ENCODE assay signal across 30 mouse cellular contexts in genomic region chr11:5493869-5494268, GRCm38 (mm10). TPM values are rescaled to one million over a fixed set of nuclear protein-coding genes. Genes with fewer than 3 reads are reported as not detected.
DNase-seq lines count a peak whose midpoint lies in the region; ATAC-seq lines count a peak whose summit lies in the region.
"Had no signal": no experiment of that assay in that cellular context is flagged by ENCODE, and none has a peak within 500 bp of the region (broad histone marks: within the 10 kb centered on the region; RNA-seq: fewer than 3 reads in every experiment).

No protein-coding gene starts in this region.

- H3K27me3 ChIP-seq in hindbrain, embryonic 11.5 days (ENCODE audit: control insufficient read depth, insufficient read depth, low read length): no peaks in the 10 kb centered on the region
- no peaks in the 10 kb centered on the region for H3K27me3 ChIP-seq in hindbrain, embryonic 12.5 days
- H3K27me3 ChIP-seq in limb, embryonic 10.5 days (ENCODE audit: low read depth, poor library complexity, severe bottlenecking): no peaks in the 10 kb centered on the region
- H3K27me3 ChIP-seq: heart, embryonic 13.5 days; limb, embryonic 15.5 days; liver, embryonic 13.5 days; megakaryocyte, embryonic 14.5 days had no signal

- no peak overlapping the region for H3K27ac ChIP-seq in hindbrain, embryonic 11.5 days (ENCODE audit: low read depth, low read length)
- no peak overlapping the region for H3K27ac ChIP-seq in hindbrain, embryonic 12.5 days
- no peak overlapping the region for H3K27ac ChIP-seq in limb, embryonic 10.5 days
- H3K27ac ChIP-seq: gastrocnemius, adult 2 months; heart, embryonic 13.5 days; hindbrain, embryonic 14.5 days; layer of hippocampus, adult 2 months; limb, embryonic 15.5 days; liver, embryonic 13.5 days had no signal

- 49% methylated on average over 2 of the region's 2 CpGs for whole genome bisulfite sequencing in hindbrain, embryonic 11.5 days
- 44% methylated on average over 2 of the region's 2 CpGs for WGBS in hindbrain, embryonic 12.5 days
- WGBS in limb, embryonic 10.5 days: 24% methylated on average over 2 of the region's 2 CpGs

- no peaks in the 10 kb centered on the region for H3K36me3 ChIP-seq in hindbrain, embryonic 11.5 days (ENCODE audit: control insufficient read depth, insufficient read depth, low read length)
- H3K36me3 ChIP-seq in hindbrain, embryonic 12.5 days: no peaks in the 10 kb centered on the region
- H3K36me3 ChIP-seq in limb, embryonic 10.5 days: no peaks in the 10 kb centered on the region
- H3K36me3 ChIP-seq: heart, embryonic 13.5 days; limb, embryonic 15.5 days; liver, embryonic 13.5 days had no signal

- ATAC-seq in hindbrain, embryonic 11.5 days (ENCODE audit: low FRiP score): no peak
- no peak for ATAC-seq in hindbrain, embryonic 12.5 days (ENCODE audit: low FRiP score)
- ATAC-seq in erythroid progenitor cell, adult 5-6 weeks (replicated peaks; ENCODE audit: low FRiP score, poor library complexity, severe bottlenecking): no peak
- ATAC-seq: forebrain, embryonic 14.5 days; inflammation-experienced regulatory T-cells, adult 6 months; lung, postnatal 0 days had no signal

- H3K4me3 ChIP-seq in hindbrain, embryonic 11.5 days (ENCODE audit: low read depth, low read length): no peak overlapping the region
- H3K4me3 ChIP-seq in hindbrain, embryonic 12.5 days: no peak overlapping the region
- no peak overlapping the region for H3K4me3 ChIP-seq in limb, embryonic 10.5 days
- H3K4me3 ChIP-seq: gastrocnemius, adult 2 months; heart, embryonic 13.5 days; layer of hippocampus, adult 2 months; limb, embryonic 15.5 days; liver, embryonic 13.5 days; megakaryocyte, embryonic 14.5 days had no signal

- H3K9ac ChIP-seq in hindbrain, embryonic 11.5 days (ENCODE audit: low read depth, low read length): no peak overlapping the region
- no peak overlapping the region for H3K9ac ChIP-seq in hindbrain, embryonic 12.5 days
- H3K9ac ChIP-seq: heart, embryonic 13.5 days; hindbrain, embryonic 14.5 days; limb, embryonic 15.5 days; liver, embryonic 13.5 days had no signal

- no peaks in the 10 kb centered on the region for H3K9me3 ChIP-seq in hindbrain, embryonic 11.5 days (ENCODE audit: control insufficient read depth, low read length)
- no peaks in the 10 kb centered on the region for H3K9me3 ChIP-seq in hindbrain, embryonic 12.5 days (replicated peaks)
- no peaks in the 10 kb centered on the region for H3K9me3 ChIP-seq in limb, embryonic 10.5 days (replicated peaks)
- H3K9me3 ChIP-seq: heart, embryonic 13.5 days; limb, embryonic 15.5 days; liver, embryonic 13.5 days had no signal

- H3K4me2 ChIP-seq in hindbrain, embryonic 11.5 days (replicated peaks; ENCODE audit: low read depth, low read length): no peak overlapping the region
- H3K4me2 ChIP-seq in hindbrain, embryonic 12.5 days (replicated peaks): no peak overlapping the region
- H3K4me2 ChIP-seq: heart, embryonic 13.5 days; hindbrain, embryonic 14.5 days; limb, embryonic 15.5 days; liver, embryonic 13.5 days had no signal

- no peaks in the 10 kb centered on the region for H3K4me1 ChIP-seq in hindbrain, embryonic 11.5 days (replicated peaks; ENCODE audit: control insufficient read depth, insufficient read depth, low read length)
- H3K4me1 ChIP-seq in hindbrain, embryonic 12.5 days: no peaks in the 10 kb centered on the region
- peaks cover 7% of the 10 kb centered on the region; the same call in 1 of the 2 replicates for H3K4me1 ChIP-seq in limb, embryonic 10.5 days
- H3K4me1 ChIP-seq: heart, embryonic 13.5 days; limb, embryonic 15.5 days had no signal

- peak; percentile 17 for DNase-seq in hindbrain, embryonic 11.5 days (ENCODE audit: low spot score)
- DNase-seq in NIH3T3 (ENCODE audit: low read depth): peak; percentile 64
- peak; percentile 26 for DNase-seq in embryo, embryonic 11.5 days (ENCODE audit: low read depth, low spot score)
- peak; percentile 45 for DNase-seq in limb, embryonic 10.5 days (ENCODE audit: low spot score)
- DNase-seq in adrenal gland, adult 18-20 months (ENCODE audit: low spot score in 2 of 2): no peak
- DNase-seq in T-cell, adult 2 months (ENCODE audit: low spot score): no peak
- DNase-seq: adrenal gland, postnatal 14 days; cerebellum, adult 11 months; cerebellum, postnatal 10 days; gastrocnemius, adult 2 months; heart, postnatal 14 days; kidney, adult 2 months; kidney, postnatal 36 days; liver, embryonic 13.5 days; lung, adult 18-20 months; lung, postnatal 4 days; midbrain, embryonic 14.5 days; right cerebral cortex, adult 18-20 months; spleen, adult 18-20 months; thymus, postnatal 14 days had no signal

RNA-seq across cellular contexts. Expression of gene Xbp1, which starts 26.6 kb away (rescaled TPM):
- 144 and 158 TPM in 2 replicates for polyA plus RNA-seq in hindbrain, embryonic 11.5 days (2014; fragmentation: Nextera tagmentation; extraction: Ambion mirVana)
- polyA plus RNA-seq in hindbrain, embryonic 12.5 days (2016; fragmentation: Nextera tagmentation; extraction: Ambion mirVana): 135 and 146 TPM in 2 replicates
- polyA plus RNA-seq in limb, embryonic 10.5 days (2016; fragmentation: Nextera tagmentation; extraction: Ambion mirVana): 128 and 137 TPM in 2 replicates
- total RNA-seq in erythroid progenitor cell, adult 5-6 weeks (2015; ENCODE audit: low replicate concordance): 42.8 and 44.7 TPM in 2 replicates
- 27.2 and 32.3 TPM in 2 replicates for total RNA-seq in erythroid progenitor cell, adult 5-6 weeks (2017; ENCODE audit: low replicate concordance)
- 100 to 1,000 TPM; 144 to 206 TPM for total RNA-seq in adrenal gland, adult 18-20 months (2021)

RNA-seq across cellular contexts. Expression of gene Ccdc117, which starts 48.1 kb away (rescaled TPM):
- 21.3 and 26.6 TPM in 2 replicates for polyA plus RNA-seq in hindbrain, embryonic 11.5 days (2014; fragmentation: Nextera tagmentation; extraction: Ambion mirVana)
- 23.1 and 25.3 TPM in 2 replicates for polyA plus RNA-seq in hindbrain, embryonic 12.5 days (2016; fragmentation: Nextera tagmentation; extraction: Ambion mirVana)
- polyA plus RNA-seq in limb, embryonic 10.5 days (2016; fragmentation: Nextera tagmentation; extraction: Ambion mirVana): 31.8 and 38.7 TPM in 2 replicates
- 2.5 and 4.6 TPM in 2 replicates for total RNA-seq in erythroid progenitor cell, adult 5-6 weeks (2015; ENCODE audit: low replicate concordance)
- 8.2 and 12.6 TPM in 2 replicates for total RNA-seq in erythroid progenitor cell, adult 5-6 weeks (2017; ENCODE audit: low replicate concordance)
- 10 to 100 TPM; 37.8 to 47.4 TPM for total RNA-seq in adrenal gland, adult 18-20 months (2021)

RNA-seq across cellular contexts. Expression of gene Znrf3, which starts 49.2 kb away (rescaled TPM):
- polyA plus RNA-seq in hindbrain, embryonic 11.5 days (2014; fragmentation: Nextera tagmentation; extraction: Ambion mirVana): 10.6 and 11.5 TPM in 2 replicates
- polyA plus RNA-seq in hindbrain, embryonic 12.5 days (2016; fragmentation: Nextera tagmentation; extraction: Ambion mirVana): 8.2 and 8.3 TPM in 2 replicates
- polyA plus RNA-seq in limb, embryonic 10.5 days (2016; fragmentation: Nextera tagmentation; extraction: Ambion mirVana): 12.8 and 12.9 TPM in 2 replicates
- 1.4 and 2.1 TPM in 2 replicates for total RNA-seq in erythroid progenitor cell, adult 5-6 weeks (2015; ENCODE audit: low replicate concordance)
- total RNA-seq in erythroid progenitor cell, adult 5-6 weeks (2017; ENCODE audit: low replicate concordance): 0.39 and 1.1 TPM in 2 replicates
- total RNA-seq in adrenal gland, adult 18-20 months (2021): 10 to 100 TPM; 18.3 to 22.5 TPM

Comparison
In these comparisons a context has a peak if more than half of its experiments do, and no peak if none do; other contexts are left out.
1. DNase-seq: peak in hindbrain, embryonic 11.5 days (single experiment), NIH3T3 (single experiment), embryo, embryonic 11.5 days (single experiment) and limb, embryonic 10.5 days (single experiment); none in adrenal gland, adult 18-20 months (0 of 2) and T-cell, adult 2 months (single experiment).